Mouse (Mus musculus) liver, embryonic 14.5 days (tissue): Measurements from ENCODE around the gene Hmg20b. TPM values are rescaled to one million over a fixed set of nuclear protein-coding genes. Genes with fewer than 3 reads are reported as not detected.

Source experiments
- ATAC-seq: fragments of 200-750 bp; cut with Nextera tagmentation; 2 replicates; pipeline ENCODE4 v1.8.0; 2017; ENCODE audit warnings: moderate number of reproducible peaks, mild to moderate bottlenecking, moderate library complexity; ENCODE audit not compliant: insufficient read depth
- DNase-seq, 3 experiments: peaks; one replicate each; pipeline ENCODE4 v3.0.0-alpha.2; 2012 to 2013; ENCODE audit warnings: low read depth in 3 of 3, low spot score in 3 of 3
- H3K27ac ChIP-seq: fragments of 300-500 bp; sonication (generic); 2 replicates; pipeline ENCODE4 v1.5.1; 2014; ENCODE audit warnings: moderate library complexity, mild to moderate bottlenecking, control low read depth, inconsistent platforms
- H3K27me3 ChIP-seq: fragments of 300-500 bp; sonication (generic); 2 replicates; pipeline ENCODE4 v1.6.1; 2014; ENCODE audit warnings: mild to moderate bottlenecking, low read length, moderate library complexity; ENCODE audit not compliant: control insufficient read depth, insufficient read depth
- H3K36me3 ChIP-seq: fragments of 300-500 bp; sonication (generic); replicated peaks from 2 replicates; pipeline ENCODE4 v1.6.1; 2014; ENCODE audit warnings: low read depth; ENCODE audit not compliant: control insufficient read depth, insufficient read depth
- H3K4me1 ChIP-seq, 2 experiments: fragments of 200-500 bp in 1 of 2; fragments of 300-500 bp in 1 of 2; sonication (generic) in 1 of 2; replicated peaks; 2 replicates each; pipeline ENCODE4 v1.6.1; 2012 to 2014; ENCODE audit warnings: antibody characterized with exemption in 1 of 2, inconsistent platforms in 1 of 2, low read length in 1 of 2; ENCODE audit not compliant: control insufficient read depth in 2 of 2, insufficient read depth in 2 of 2
- H3K4me2 ChIP-seq: fragments of 300-500 bp; sonication (generic); 2 replicates; pipeline ENCODE4 v1.6.1; 2014; ENCODE audit warnings: low read depth, mild to moderate bottlenecking, control low read depth, moderate library complexity
- H3K4me3 ChIP-seq, 2 experiments: fragments of 200-500 bp in 1 of 2; fragments of 300-500 bp in 1 of 2; sonication (generic) in 1 of 2; 2 replicates each; pipeline ENCODE4 v1.5.1; 2012 to 2014; ENCODE audit warnings: low read depth in 2 of 2, low read length in 2 of 2, mild to moderate bottlenecking in 2 of 2, control low read depth in 1 of 2, inconsistent platforms in 1 of 2, moderate library complexity in 1 of 2; ENCODE audit not compliant: insufficient read depth in 1 of 2
- H3K9ac ChIP-seq: fragments of 300-500 bp; sonication (generic); replicated peaks from 2 replicates; pipeline ENCODE4 v1.6.1; 2014; ENCODE audit warnings: mild to moderate bottlenecking, control low read depth, moderate library complexity
- H3K9me3 ChIP-seq: fragments of 300-500 bp; sonication (generic); 2 replicates; pipeline ENCODE4 v1.6.1; 2016; ENCODE audit warnings: low read length, mixed read lengths; ENCODE audit not compliant: control insufficient read depth
- CTCF ChIP-seq: IDR thresholded peaks from 2 replicates; pipeline ENCODE4 v1.5.1; 2016; ENCODE audit warnings: antibody characterized with exemption, low read depth, control low read depth
- EP300 ChIP-seq: IDR thresholded peaks from 2 replicates; pipeline ENCODE4 v1.6.1; 2016; ENCODE audit warnings: antibody characterized with exemption, low read depth
- WGBS: fragments of 180-500 bp; shearing (Covaris S2); extraction: QIAGEN DNeasy Blood & Tissue Kit; methylation state at CpG from one replicate; pipeline ENCODE4 v1.1.7; 2014; ENCODE audit not compliant: insufficient replicate concordance; 5-methylcytosine and 5-hydroxymethylcytosine counted together
- polyA plus RNA-seq, 2 experiments: library from polyadenylated mRNA; depleted of rRNA in 1 of 2; stranded (reverse) in 1 of 2; unstranded in 1 of 2; fragments of >200 nt; fragmentation: Nextera tagmentation in 1 of 2; extraction: Ambion mirVana in 1 of 2; gene quantifications; 2 replicates each; pipeline versions ENCODE4 v1.2.1 to v1.2.3; 2012 to 2014

The Hmg20b gene
- polyA plus RNA-seq, 2 experiments, result 20.3 to 24.9 TPM

- no peak overlapping the region for H3K4me2 ChIP-seq
- H3K27me3 ChIP-seq, result no peaks in the 10 kb centered on the region
- no peak for ATAC-seq
- TF ChIP-seq EP300, result no peak
- H3K27ac ChIP-seq, result no peak overlapping the region
- peaks cover 13% of the 10 kb centered on the region for H3K36me3 ChIP-seq
- H3K4me1 ChIP-seq, result peaks cover 18 to 21% of the 10 kb centered on the region in 2 experiments
- H3K9ac ChIP-seq, result no peak overlapping the region
- 80% methylated on average over 21 of the region's 21 CpGs for WGBS
- H3K9me3 ChIP-seq, result no peaks in the 10 kb centered on the region
- no peak for DNase-seq
- no peak overlapping the region for H3K4me3 ChIP-seq
Measured at GRCm38 (mm10) chr10:81306837-81307682, 43.2 kb downstream of the Hmg20b start.

- no peaks in the 10 kb centered on the region for H3K27me3 ChIP-seq
- no peaks in the 10 kb centered on the region for H3K9me3 ChIP-seq
- TF ChIP-seq EP300 (no peak), CTCF (no peak)
- H3K36me3 ChIP-seq, result peaks cover 10% of the 10 kb centered on the region
- H3K4me1 ChIP-seq, result peaks cover 19 to 24% of the 10 kb centered on the region in 2 experiments
- H3K9ac ChIP-seq, result no peak overlapping the region
- ATAC-seq, result no peak
- H3K27ac ChIP-seq, result no peak overlapping the region
- no peak overlapping the region for H3K4me3 ChIP-seq
- H3K4me2 ChIP-seq, result no peak overlapping the region
- WGBS, result 85% methylated on average over 12 of the region's 12 CpGs
- DNase-seq, result no peak
Measured at GRCm38 (mm10) chr10:81306173-81306668, 44.1 kb downstream of the Hmg20b start.

GRCm38 (mm10) chr10:81305663-81306062 is 44.6 kb downstream of the Hmg20b start:
- H3K27ac ChIP-seq, result no peak overlapping the region
- H3K4me3 ChIP-seq, result no peak overlapping the region
- 85% methylated on average over 14 of the region's 14 CpGs for WGBS
- H3K9me3 ChIP-seq, result no peaks in the 10 kb centered on the region
- peaks cover 19 to 25% of the 10 kb centered on the region in 2 experiments for H3K4me1 ChIP-seq
- H3K36me3 ChIP-seq, result peaks cover 9% of the 10 kb centered on the region
- no peak overlapping the region for H3K4me2 ChIP-seq
- ATAC-seq (no peak), DNase-seq (no peak)
- H3K27me3 ChIP-seq, result no peaks in the 10 kb centered on the region
- no peak overlapping the region for H3K9ac ChIP-seq
- TF ChIP-seq EP300 (no peak), CTCF (no peak)

- Histone ChIP-seq H3K9me3 (no peaks in the 10 kb centered on the region), H3K27ac (no peak overlapping the region), H3K27me3 (no peaks in the 10 kb centered on the region), H3K9ac (no peak overlapping the region), H3K36me3 (peaks cover 6% of the 10 kb centered on the region; the same call in 1 of the 2 replicates), H3K4me3 (no peak overlapping the region), H3K4me1 (peaks cover 19 to 32% of the 10 kb centered on the region in 2 experiments), H3K4me2 (no peak overlapping the region)
- 22% methylated on average over 8 of the region's 9 CpGs for WGBS
- ATAC-seq (peak; percentile 29; the same call in 1 of the 2 replicates), DNase-seq (no peak)
- TF ChIP-seq EP300, result no peak
- TF ChIP-seq CTCF, result peak; percentile 96
Measured at GRCm38 (mm10) chr10:81304597-81305238, 45.6 kb downstream of the Hmg20b start.

- Histone ChIP-seq H3K4me1 (peaks cover 19 to 40% of the 10 kb centered on the region in 2 experiments), H3K27me3 (no peaks in the 10 kb centered on the region), H3K9ac (no peak overlapping the region), H3K36me3 (peaks cover 6% of the 10 kb centered on the region; the same call in 1 of the 2 replicates), H3K4me2 (peak overlapping the region; percentile 52; the same call in 1 of the 2 replicates), H3K9me3 (no peaks in the 10 kb centered on the region), H3K27ac (no peak overlapping the region), H3K4me3 (no peak overlapping the region)
- 32% methylated on average over 7 of the region's 7 CpGs for WGBS
- no peak for ATAC-seq
- DNase-seq, result no peak
- TF ChIP-seq CTCF (no peak), EP300 (no peak)
Measured at GRCm38 (mm10) chr10:81303761-81304160, 46.5 kb downstream of the Hmg20b start.
